Mouse (Mus musculus) thymus, adult 2 months (tissue): ENCODE results near the gene Hrct1.

ENCODE experiments used
- CTCF ChIP-seq: fragments of 200-500 bp; IDR thresholded peaks from 2 replicates; pipeline ENCODE4 v1.5.1; 2012; ENCODE audit warnings: mild to moderate bottlenecking, control low read depth, low read length, moderate library complexity, borderline replicate concordance; ENCODE audit not compliant: control insufficient read depth, poor library complexity, insufficient read depth; ENCODE audit errors: extremely low read depth
- POLR2A ChIP-seq: fragments of 200-500 bp; IDR thresholded peaks from 2 replicates; pipeline ENCODE4 v1.6.1; 2012; ENCODE audit warnings: mild to moderate bottlenecking, low read length, control low read depth, moderate library complexity; ENCODE audit not compliant: control insufficient read depth, poor library complexity, insufficient read depth; ENCODE audit errors: extremely low read depth

GRCm38 (mm10) chr4:43700707-43701106 is 26.3 kb upstream of the Hrct1 start, which contains the start of gene Olfr70:
- no peak for TF ChIP-seq CTCF
- no peak for TF ChIP-seq POLR2A
